Mouse (Mus musculus) cerebral cortex, adult 2 months (tissue): Measurements from ENCODE around the gene Stx8.

Source experiments
- WGBS: fragments of 180-500 bp; shearing (Covaris S2); methylation state at CpG from one replicate; pipeline ENCODE4 v1.1.7; 2018; 5-methylcytosine and 5-hydroxymethylcytosine counted together

Stx8 gene

DNA sequence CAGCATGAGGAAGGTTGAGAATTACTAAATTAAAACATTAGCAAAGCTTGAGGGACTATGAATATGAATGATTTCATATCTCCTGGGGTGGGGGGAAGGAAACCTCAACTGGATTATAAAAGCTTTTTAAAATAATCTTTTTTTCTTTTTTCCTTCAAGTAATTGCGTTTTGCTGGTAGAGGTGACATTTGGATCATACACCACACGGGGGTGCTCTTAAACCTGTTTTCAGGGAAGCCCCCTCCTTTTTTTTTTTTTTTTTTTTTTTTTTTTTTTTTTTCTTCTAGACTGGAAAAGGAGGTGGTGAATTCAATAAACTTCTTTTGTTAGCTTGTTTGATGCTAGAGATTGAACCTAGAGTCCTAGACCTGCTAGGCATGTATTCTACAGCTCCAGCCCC is 9.3 kb downstream of the Stx8 start:
- 12% methylated on average over 2 of the region's 2 CpGs for WGBS

DNA sequence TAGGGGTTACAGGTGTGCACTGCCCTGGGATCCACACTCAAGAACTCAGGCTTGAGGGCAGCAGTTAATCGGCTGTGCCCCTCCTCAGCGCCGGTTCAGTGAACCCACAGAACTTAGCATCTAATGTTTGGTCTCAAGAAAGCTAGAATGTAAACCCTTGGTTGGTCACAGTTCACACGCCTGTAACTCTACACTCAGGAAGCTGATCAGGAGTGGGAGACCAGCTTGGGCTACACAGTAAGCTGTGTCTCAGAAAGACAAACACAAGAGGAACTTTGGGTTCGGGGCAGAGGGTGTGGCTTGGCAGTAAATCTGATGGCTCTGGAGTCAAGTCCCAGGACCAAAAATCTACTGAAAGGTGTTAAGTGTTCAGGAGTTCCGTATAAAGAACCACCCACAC is 17.6 kb downstream of the Stx8 start:
- WGBS, result 94% methylated on average over 6 of the region's 6 CpGs

DNA sequence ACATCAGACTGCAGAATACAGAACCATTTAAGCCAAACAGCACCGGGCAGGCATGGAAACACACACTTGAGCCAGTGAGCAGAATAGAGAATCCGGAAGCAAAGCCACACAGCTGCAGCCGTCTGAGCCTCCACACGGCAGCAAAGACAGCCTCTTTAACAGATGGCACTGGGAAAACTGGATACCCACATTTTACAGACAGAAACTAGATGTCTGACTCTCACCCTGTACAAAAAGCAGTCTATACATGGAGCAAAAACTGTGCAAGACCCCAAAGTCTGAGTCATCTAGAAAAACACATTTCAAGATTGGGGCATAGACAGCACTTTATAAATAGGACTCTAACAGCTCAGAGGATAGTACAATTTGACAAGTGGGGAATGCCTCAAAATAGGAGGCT is 25.2 kb downstream of the Stx8 start:
- WGBS, result 36% methylated on average over 4 of the region's 4 CpGs

DNA sequence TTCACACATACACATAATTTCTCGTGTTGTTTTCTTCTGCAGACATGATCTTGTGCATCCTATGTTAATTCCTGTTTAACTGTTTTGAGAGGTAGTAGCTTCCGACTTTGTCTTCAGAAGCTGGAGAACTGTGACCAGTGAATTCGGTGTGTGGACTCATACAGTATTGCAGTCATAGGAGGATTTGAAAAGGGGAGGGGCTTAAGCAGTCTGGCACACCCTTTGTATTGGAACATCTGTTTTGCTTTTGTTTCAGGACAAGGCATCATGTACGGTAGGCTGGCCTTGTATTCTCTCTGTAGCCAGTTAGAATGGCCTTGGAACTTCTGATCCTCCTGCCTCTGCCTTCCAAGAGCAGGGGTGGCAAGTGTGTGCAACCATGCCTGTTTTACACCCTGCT is 30.0 kb downstream of the Stx8 start:
- WGBS, result 81% methylated on average over 4 of the region's 4 CpGs

DNA sequence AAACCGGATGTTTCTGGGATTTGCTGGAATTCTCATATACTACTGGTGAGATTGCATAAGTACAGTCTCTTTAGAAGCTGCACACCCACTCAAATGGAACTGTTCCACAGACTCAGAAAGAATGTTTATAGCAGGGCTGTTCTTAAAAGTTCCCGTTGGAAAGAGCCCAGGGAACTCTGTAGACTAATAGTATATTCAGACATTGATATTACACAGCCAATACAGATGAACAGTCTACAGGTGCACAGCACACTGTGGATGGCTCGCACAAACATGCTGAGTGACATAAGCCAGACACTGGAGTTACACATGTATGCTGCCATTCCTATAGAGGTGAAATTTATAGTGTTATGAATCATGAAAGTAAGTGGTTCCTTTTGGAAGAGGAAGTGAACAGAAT is 32.9 kb downstream of the Stx8 start:
- WGBS, result 55% methylated on average over 3 of the region's 3 CpGs

DNA sequence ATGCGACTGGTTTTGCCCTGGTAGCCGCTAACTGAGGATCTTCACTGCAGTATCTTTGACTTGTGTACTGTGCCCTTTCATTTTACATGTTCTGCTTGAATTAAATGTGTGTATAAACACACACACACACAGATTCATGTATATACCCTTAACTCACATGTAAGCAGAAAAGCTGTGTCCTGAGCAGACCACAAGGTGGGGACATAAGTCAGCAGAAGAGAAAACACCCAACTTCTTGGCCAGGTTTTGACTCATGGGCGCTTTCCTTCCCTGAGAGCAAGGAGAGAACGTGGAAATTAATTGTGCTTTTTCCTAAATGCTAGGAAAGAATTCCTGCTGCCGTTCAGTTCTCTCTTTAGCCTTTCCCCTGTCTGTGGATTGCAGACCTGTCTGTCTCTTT is 33.6 kb downstream of the Stx8 start:
- WGBS, result 70% methylated on average over 5 of the region's 5 CpGs

DNA sequence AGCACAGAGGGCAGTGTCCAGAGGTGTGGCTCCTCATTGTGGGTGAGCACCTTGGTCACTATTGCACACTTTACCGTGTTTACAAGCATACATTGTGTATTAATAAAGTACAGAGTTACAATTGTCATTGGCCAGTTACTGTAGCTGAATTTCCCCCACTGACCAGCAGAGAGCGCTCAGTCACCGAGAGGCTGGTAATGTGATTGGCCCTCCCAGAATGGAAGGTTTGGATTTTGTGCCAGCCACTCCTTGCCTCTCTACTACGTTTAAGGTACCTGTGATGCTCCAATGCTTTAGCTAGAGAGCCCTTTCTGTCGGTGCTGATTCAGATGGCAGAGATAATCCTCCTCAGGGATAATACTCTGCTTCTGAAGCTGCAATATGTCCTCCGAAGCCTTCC is 38.2 kb downstream of the Stx8 start:
- 18% methylated on average over 6 of the region's 6 CpGs for WGBS

DNA sequence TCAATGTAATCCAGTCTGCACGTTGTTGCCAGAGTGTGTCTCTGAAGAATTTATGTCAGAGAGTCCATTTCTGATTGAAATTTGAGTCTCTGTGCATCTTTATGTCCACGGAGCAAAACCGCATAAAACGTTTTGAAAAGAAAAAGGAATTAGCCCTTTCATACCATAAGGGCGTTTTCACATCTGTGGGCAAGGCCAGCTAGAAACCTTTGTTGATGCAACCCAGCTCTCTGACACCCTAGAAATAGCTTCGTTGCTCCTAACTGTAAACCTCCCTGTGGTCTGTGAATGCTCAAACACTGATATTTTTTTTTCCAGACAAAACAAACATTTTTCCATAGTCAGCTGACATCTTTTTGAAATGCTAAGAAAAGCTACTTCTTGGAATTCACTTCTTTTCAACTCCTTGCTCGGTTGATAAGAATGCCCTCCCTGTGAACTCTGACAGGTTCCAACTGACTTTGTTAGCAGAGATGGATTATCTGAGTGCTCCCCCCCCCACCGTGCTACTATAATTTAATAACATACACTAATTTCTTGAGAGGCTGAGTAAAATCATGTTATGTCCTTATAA is 40.3 kb downstream of the Stx8 start:
- 59% methylated on average over 8 of the region's 8 CpGs for WGBS

DNA sequence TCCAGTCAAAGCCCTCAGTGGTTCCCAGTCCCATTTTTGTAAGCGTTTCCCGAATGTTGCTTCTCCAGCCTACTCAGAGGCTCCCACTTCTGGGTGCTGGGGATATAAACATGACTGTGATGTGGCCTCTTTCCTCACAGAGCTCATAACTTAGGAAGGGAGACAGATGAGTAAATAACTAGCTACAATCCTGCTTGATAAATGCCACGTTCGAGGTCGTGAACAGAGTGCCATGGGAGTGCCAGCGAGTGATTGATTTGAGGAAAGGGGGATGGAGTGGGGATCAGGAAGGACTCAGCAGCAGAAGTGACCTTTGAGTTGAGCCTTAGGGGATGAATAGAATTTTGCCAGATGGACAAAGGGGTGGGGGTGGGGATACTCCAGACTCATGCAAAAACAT is 41.7 kb downstream of the Stx8 start:
- WGBS, result 83% methylated on average over 6 of the region's 6 CpGs

DNA sequence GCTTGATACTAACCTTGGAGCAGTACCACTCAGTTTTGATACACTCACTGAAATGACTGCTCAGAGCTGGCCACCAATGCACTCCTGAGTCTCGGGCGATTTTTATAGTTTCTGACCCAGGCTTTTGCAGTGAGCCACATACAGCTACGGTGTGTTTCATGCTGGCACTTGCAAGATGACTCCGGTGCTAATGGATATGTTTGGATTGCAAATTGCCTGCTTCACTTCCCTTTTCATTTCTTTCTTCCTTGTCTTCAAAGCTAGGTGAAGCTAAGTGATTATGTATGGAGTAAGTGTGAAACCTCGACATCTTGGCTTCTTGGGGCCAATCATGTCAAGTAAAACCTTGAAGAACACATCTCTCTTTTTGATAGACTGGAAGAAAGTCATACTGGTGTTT is 43.4 kb downstream of the Stx8 start:
- WGBS, result 95% methylated on average over 5 of the region's 5 CpGs

DNA sequence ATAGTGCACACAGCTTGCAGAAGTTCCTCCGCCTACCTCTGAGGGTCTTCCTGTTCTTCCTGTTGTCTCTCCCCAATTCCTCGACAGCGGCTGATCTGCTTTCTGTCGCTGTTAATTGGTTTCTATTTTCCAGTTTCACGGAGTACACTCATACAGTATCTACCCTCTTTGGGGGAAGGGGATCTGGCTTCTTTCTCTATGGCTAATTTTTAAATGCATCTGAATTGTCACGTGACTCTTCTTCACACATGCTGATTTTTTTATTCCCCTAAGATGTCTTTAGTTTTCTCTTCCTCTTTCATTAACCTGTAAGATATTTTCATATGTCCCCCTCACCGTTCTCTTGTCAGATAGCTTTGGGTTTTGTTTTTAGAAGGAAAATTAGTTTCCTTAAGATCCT is 46.2 kb downstream of the Stx8 start:
- 94% methylated on average over 7 of the region's 7 CpGs for WGBS

DNA sequence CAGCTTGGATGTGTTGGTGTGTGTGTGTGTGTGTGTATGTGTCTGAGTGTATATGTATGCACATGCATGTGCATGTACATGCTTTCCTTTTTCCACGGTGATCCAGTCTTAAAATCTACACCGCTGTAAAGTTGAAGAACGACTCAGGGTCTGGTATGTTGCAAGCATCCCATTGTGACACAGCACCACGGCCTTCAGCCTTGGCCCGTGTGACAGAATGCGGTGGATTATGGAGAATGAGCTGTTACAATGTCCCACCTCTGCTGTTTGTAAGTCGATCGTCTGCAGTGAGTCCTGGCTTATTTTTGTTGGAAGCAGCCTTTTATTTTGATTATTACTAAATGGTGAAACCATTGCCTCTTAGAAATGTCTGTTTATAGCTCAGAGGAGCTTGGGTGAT is 52.2 kb downstream of the Stx8 start:
- WGBS, result 90% methylated on average over 8 of the region's 8 CpGs

DNA sequence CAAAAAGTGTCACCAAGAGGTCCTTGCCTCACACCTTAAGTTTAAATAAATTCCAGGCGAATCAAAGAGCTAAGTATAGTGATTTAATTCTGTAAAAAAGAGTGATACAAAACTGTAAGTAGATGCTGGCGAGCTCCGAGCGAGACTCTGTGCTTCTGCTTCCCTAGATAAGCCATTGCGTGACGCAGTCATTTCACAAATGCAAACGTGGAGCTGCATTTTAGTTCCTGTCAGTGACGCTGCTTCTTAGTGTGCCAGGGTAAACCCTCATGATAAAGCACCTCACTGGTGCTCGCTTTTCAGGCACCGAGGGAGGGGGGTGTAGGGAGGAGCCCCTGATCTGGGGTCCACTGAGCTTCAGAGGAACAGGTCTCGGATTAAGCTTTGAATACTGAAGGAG is 53.2 kb downstream of the Stx8 start:
- 55% methylated on average over 11 of the region's 11 CpGs for WGBS

DNA sequence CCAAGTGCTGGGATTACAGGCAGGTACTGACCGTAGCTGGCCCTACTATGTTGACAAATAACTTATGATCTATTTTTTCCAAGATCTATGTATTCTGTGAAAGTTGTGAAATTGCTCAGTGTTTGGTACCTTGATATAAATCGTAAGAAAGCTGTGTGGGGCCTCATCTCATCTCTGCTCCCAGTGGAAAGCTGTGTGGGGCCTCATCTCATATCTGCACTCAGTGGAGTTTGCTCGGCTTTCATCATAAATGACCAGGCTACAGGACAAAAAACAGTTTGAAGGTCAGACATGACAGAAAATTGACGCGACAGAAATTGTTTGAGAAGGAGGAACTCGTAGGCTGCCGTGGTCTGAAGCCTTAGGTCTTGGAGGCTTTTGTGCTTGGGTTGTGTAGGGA is 56.0 kb downstream of the Stx8 start:
- 98% methylated on average over 7 of the region's 7 CpGs for WGBS

DNA sequence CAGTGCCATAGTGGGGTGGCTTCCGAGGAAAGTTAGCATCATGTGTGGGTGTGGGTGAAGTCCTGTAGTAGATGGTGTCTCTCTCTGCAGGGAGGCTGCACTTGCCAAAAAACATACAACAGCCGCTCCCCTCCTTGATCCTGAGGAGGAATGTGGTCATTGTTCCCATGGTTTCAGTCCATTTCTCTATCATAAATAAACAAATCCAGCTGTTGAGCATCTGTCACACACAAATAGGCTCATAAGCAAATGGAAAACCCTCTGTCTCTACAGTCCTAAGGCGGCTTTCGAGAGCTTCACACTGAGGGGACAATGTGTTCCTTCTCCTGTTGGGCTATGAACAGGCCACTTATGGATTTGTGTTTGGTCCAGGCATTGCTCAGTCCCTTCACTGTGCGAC is 56.9 kb downstream of the Stx8 start:
- 82% methylated on average over 5 of the region's 5 CpGs for WGBS

DNA sequence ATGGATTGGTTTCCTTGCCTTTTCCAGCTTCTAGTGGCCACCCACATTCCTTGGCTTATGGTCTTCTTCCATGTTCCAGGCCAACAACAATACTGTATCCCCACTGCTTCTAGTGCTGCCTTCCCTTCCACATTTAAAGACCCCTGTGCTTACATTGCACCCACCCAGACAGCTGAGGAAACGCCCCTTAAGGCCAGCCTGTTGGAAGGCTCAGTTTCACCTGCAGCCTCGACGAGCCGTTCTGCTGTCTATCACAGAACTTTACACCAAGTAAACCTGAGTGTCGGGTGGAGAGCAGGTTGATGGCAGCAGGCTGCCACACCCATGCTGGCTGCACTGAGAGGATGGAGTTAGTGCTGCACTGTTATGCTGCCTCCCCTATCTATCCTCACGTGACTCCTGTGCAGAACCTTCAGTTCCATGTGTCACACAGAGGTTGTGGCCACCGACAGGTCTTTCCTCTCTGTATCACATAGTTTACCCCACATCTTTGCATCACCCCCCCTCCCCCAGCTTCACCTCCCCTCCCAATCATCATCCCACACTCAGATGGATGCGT is 57.9 kb downstream of the Stx8 start:
- 87% methylated on average over 8 of the region's 8 CpGs for WGBS

DNA sequence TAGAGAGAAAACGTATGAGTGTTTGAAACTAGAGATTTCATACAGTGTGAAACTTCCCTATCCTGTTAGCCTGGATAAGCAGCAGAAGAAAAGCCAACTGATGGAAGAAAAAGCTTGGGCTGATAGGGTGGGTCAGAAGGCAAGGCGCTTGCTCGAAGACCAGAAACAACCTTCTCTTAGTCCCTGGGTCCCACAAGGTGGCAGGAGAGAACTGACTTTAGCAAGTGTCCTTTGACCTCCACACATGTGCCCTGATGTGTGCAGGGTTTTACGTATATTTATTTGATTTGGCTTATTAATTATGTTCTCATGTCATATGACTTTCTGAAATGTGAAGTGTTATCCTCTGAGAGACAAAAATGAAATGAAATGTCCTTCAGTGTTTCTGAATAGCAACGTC is 60.6 kb downstream of the Stx8 start:
- 92% methylated on average over 5 of the region's 5 CpGs for WGBS

DNA sequence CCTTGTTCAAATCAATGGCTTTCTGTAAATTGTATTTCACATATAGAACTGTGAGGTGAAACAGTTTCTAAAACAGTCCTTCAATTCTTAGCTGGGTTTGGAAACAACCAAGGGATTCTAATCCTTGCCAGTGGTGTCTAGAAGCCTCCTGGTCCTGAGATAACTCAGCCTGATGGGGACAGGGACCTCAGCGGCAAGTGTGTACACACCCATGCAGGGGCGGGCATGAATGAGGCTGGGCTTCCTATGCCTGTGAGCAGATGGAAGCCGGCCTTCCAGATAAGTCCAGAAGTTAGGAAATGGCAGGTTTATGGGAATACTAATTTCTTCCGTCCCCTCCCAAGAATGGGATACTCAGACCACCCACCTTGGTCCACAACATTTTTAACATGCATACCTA is 63.1 kb downstream of the Stx8 start:
- WGBS, result 85% methylated on average over 4 of the region's 4 CpGs

DNA sequence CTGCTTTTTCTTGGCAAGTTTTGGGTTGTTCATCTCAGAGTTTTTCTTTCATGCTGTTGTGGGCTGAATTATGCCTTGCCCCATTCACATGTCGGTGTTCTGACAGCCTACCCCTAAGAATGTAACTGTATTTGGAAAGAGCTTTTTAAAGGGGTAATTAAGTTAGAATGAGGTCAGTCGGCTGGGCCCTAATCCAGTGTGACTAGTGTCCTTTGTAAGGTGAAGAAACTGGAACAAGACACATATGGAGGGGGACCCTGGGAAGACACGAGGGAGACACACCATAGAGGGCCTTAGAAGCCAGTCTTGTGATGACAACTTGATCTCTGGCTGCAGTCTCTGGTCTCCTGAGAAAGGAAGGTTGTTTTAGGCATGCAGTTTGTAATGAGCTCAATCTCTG is 63.9 kb downstream of the Stx8 start:
- WGBS, result 50% methylated on average over 3 of the region's 3 CpGs

DNA sequence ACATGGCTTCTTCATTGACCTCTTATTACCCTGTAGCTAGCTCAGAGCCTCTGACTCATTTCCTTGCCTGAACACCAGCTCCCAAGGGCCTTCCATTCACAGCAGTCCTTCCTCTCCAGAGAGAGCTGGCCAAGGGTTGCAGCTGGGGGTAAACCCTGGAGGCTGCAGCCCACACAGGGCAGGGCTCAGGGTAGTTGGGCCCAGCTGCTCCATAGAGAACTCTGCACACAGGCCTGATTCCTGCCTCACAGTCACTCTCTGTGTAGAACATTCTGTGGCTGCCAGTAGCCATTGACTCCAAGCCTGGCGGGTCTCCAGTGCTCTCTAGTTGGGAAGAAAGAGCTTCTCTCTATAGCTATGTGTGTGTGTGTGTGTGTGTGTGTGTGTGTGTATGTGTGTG is 64.8 kb downstream of the Stx8 start:
- WGBS, result 75% methylated on average over 1 of the region's 1 CpGs

DNA sequence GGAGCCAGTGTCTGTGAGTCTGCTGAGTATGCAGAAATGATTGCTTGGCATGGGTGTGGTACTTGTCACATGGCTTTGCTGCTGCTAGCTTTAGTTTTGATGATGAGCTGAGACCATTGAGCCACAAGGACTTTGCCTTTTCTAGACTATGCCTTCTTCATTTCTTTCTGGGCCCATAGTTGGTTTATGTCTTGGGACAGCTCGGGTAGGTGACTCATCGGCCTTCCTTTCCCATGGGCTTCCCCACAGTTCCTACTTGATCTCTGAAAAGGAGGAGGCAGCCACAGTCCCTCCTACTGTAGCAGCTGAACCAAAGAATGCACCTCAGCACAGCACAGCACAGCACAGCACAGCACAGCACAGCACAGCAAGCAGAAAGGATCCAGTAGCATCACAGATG is 66.5 kb downstream of the Stx8 start:
- WGBS, result 47% methylated on average over 2 of the region's 2 CpGs

DNA sequence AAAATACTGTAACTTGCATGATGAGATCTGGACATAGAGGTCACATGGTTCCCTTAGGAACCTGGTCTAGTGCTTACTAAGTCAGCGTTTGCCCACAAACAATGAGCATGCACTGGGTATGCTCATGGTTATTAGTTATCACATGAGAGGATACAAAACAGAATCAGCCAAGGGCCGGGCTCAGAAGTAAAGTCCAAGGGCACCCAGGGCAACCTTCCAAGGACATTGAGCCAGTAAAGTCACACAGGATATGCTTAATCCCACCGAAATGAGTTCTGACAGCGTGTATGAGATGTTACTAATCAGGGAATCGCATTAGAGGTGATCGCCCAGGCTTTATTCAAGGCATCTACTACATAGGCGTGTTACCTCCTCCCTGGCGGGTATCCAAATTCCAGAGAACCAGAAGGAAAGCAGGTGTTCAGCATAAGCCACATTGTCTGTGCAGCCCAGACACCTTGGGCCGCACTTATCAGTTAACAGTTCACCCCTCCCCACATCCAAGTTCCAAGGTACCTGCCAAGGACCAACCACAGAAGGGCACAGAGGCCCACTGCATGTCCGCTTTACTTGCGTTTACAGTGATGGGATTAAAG is 67.4 kb downstream of the Stx8 start:
- 92% methylated on average over 11 of the region's 11 CpGs for WGBS

DNA sequence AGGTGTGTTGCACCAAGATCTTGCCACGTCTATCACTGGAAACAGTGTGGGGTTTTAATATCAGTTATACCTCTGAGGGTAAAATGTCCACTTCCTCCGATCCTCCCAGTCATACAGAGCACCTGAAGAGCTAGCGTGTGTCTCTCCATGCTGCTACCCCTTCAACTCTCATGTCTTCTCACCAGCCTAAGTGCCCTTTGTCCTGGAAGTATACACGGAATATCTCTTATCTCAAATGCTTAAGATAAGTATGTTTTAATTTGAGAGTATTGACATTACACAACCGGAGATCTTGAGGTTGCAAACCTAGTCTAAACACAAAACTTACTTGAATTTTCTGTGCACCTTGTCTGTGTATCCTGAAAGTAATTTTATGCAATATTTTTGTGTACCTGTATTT is 68.4 kb downstream of the Stx8 start:
- 98% methylated on average over 5 of the region's 5 CpGs for WGBS

DNA sequence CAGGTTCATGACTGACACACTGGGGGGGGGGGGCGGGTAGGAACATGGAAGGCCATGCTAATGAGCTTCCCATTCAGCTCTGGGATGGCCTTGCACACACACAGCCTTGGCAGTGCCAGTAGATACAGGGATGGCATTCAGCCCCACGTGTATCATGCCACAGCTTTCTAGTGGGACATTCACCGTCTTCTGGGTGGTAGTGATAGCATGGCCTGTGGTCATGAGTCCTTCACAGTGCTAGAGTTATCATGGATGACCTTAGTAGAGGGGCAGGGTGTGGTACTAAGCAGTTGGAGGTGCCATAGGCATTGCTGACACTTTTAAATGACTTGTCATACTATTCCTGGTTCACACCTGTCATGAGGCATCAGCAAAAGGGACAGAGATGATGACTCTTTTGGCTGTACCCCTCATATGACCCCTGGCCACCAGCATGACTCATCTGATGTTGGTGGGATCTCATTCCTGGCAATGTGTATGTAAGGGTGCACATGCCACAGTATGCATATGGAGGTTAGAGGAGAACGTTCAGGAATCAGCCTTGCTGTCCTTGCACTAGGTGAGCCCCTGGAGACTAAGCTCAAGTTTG is 69.4 kb downstream of the Stx8 start:
- 90% methylated on average over 4 of the region's 4 CpGs for WGBS
